Comparison of ENCODE assay signal across 19 mouse cellular contexts in the genomic region with DNA sequence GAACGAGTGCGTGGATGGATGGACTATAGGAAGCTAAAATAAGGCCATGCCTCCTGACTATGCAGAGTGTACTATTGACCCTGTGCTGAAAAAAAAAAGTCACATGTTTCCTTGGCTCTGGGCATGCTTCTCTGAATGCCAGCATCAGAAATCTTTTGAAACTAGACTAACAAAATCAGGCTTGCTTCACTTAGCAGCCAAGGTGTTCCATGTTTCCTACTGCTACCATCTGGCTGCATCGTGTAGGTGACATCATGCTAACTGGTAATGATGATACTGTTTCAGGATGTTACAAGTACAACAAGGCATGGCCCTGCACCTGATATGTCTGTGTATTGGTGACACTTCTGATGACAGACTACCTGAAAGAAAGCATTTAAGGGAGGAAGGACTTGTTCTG.
A peak's percentile ranks its signal among the peaks of the same experiment; 100 is the strongest.
DNase-seq lines count a peak whose midpoint lies in the region; ATAC-seq and TF ChIP-seq lines count a peak whose summit lies in the region.
"Had no signal": no experiment of that assay in that cellular context is flagged by ENCODE, and none has a peak within 500 bp of the region (broad histone marks: within the 10 kb centered on the region; RNA-seq: fewer than 3 reads in every experiment).

No protein-coding gene starts in this region.

- no peak overlapping the region for H3K9ac ChIP-seq in hindbrain, embryonic 16.5 days (ENCODE audit: low read depth, low read length)
- H3K9ac ChIP-seq in hindbrain, embryonic 12.5 days = no peak overlapping the region
- H3K9ac ChIP-seq: forebrain, postnatal 0 days; limb, embryonic 13.5 days; liver, embryonic 14.5 days; lung, embryonic 14.5 days; midbrain, embryonic 12.5 days had no signal

- peak; percentile 59 for DNase-seq in brain, adult 2 months (ENCODE audit: low read depth, low spot score)
- DNase-seq in cerebellum, adult 2 months = peak; percentile 35 to 61
- peak; percentile 48 to 51 for DNase-seq in cerebellum, postnatal 25 days
- no peak for DNase-seq in gastrocnemius, postnatal 10 days
- no peak for DNase-seq in embryo, embryonic 10 days (ENCODE audit: low spot score)
- DNase-seq in right cerebral cortex, postnatal 36 days (ENCODE audit: low spot score in 2 of 2) = no peak
- DNase-seq: forebrain, postnatal 0 days; gastrocnemius, postnatal 36 days; kidney, adult 11 months; layer of hippocampus, postnatal 36 days; right cerebral cortex, postnatal 14 days; spleen, adult 18-20 months had no signal

- 83% methylated on average over 3 of the region's 3 CpGs for WGBS in hindbrain, embryonic 16.5 days
- 89% methylated on average over 3 of the region's 3 CpGs for WGBS in hindbrain, embryonic 12.5 days
- WGBS in cerebellum, adult 2 months = 46% methylated on average over 3 of the region's 3 CpGs

- peak; percentile 38; the same call in 1 of the 2 replicates for ATAC-seq in hindbrain, embryonic 16.5 days
- no peak for ATAC-seq in hindbrain, embryonic 12.5 days (ENCODE audit: low FRiP score)
- ATAC-seq: forebrain, postnatal 0 days had no signal

- no peak overlapping the region for H3K4me3 ChIP-seq in hindbrain, embryonic 16.5 days (ENCODE audit: low read length)
- H3K4me3 ChIP-seq in hindbrain, embryonic 12.5 days = no peak overlapping the region
- no peak overlapping the region for H3K4me3 ChIP-seq in cerebellum, adult 2 months (replicated peaks; ENCODE audit: insufficient read depth, low read depth, low read length)
- H3K4me3 ChIP-seq: forebrain, embryonic 10.5 days; limb, embryonic 13.5 days; midbrain, embryonic 12.5 days had no signal

- no peaks in the 10 kb centered on the region for H3K9me3 ChIP-seq in hindbrain, embryonic 16.5 days (ENCODE audit: control insufficient read depth, low read length)
- no peaks in the 10 kb centered on the region for H3K9me3 ChIP-seq in hindbrain, embryonic 12.5 days (replicated peaks)
- H3K9me3 ChIP-seq: forebrain, embryonic 10.5 days; limb, embryonic 13.5 days; midbrain, embryonic 12.5 days had no signal

- H3K4me2 ChIP-seq in hindbrain, embryonic 16.5 days (ENCODE audit: low read length) = no peak overlapping the region
- no peak overlapping the region for H3K4me2 ChIP-seq in hindbrain, embryonic 12.5 days (replicated peaks)
- H3K4me2 ChIP-seq: limb, embryonic 13.5 days; lung, embryonic 14.5 days; midbrain, embryonic 12.5 days had no signal

- H3K4me1 ChIP-seq in hindbrain, embryonic 16.5 days (ENCODE audit: control insufficient read depth, insufficient read depth, low read depth, low read length) = no peaks in the 10 kb centered on the region
- H3K4me1 ChIP-seq in hindbrain, embryonic 12.5 days = peaks cover 5% of the 10 kb centered on the region
- peaks cover 7% of the 10 kb centered on the region; the same call in 1 of the 2 replicates for H3K4me1 ChIP-seq in cerebellum, adult 2 months (ENCODE audit: control insufficient read depth, insufficient read depth, low read length)

- no peak overlapping the region for H3K27ac ChIP-seq in hindbrain, embryonic 16.5 days (ENCODE audit: low read depth, low read length)
- H3K27ac ChIP-seq in hindbrain, embryonic 12.5 days = no peak overlapping the region
- no peak overlapping the region for H3K27ac ChIP-seq in cerebellum, adult 2 months (ENCODE audit: insufficient read depth, low read length)
- H3K27ac ChIP-seq: forebrain, embryonic 10.5 days; limb, embryonic 13.5 days; liver, embryonic 14.5 days; midbrain, embryonic 12.5 days had no signal

- H3K36me3 ChIP-seq in hindbrain, embryonic 16.5 days (ENCODE audit: control insufficient read depth, insufficient read depth, low read length) = no peaks in the 10 kb centered on the region
- no peaks in the 10 kb centered on the region for H3K36me3 ChIP-seq in hindbrain, embryonic 12.5 days
- H3K36me3 ChIP-seq: forebrain, embryonic 10.5 days; limb, embryonic 13.5 days; midbrain, embryonic 12.5 days had no signal

- H3K27me3 ChIP-seq in hindbrain, embryonic 16.5 days (replicated peaks; ENCODE audit: control insufficient read depth, insufficient read depth, low read length) = no peaks in the 10 kb centered on the region
- no peaks in the 10 kb centered on the region for H3K27me3 ChIP-seq in hindbrain, embryonic 12.5 days
- no peaks in the 10 kb centered on the region for H3K27me3 ChIP-seq in cerebellum, adult 2 months (ENCODE audit: control insufficient read depth, insufficient read depth, low read length)

- no peak for TF ChIP-seq POLR2A in cerebellum, adult 2 months (IDR thresholded peaks at IDR 0.05; ENCODE audit: borderline replicate concordance, insufficient read depth, low read length)

- no peak for TF ChIP-seq CTCF in cerebellum, adult 2 months (IDR thresholded peaks at IDR 0.05; ENCODE audit: borderline replicate concordance, insufficient read depth, low read depth, low read length)

Comparison
In these comparisons a context has a peak if more than half of its experiments do, and no peak if none do; other contexts are left out.
1. DNase-seq: peak in brain, adult 2 months (single experiment), cerebellum, adult 2 months (2 of 2) and cerebellum, postnatal 25 days (2 of 2); none in gastrocnemius, postnatal 10 days (single experiment), embryo, embryonic 10 days (single experiment) and right cerebral cortex, postnatal 36 days (0 of 2).